Mouse (Mus musculus) liver, postnatal 0 days (tissue): Measurements from ENCODE around the gene Gpn2.

Experiments
- CTCF ChIP-seq: sonication (generic); IDR thresholded peaks from 2 replicates; pipeline ENCODE4 v1.5.1; 2016; ENCODE audit warnings: antibody characterized with exemption, low read depth
- EP300 ChIP-seq: IDR thresholded peaks from 2 replicates; pipeline ENCODE4 v1.6.1; 2016; ENCODE audit warnings: antibody characterized with exemption, low read depth, mild to moderate bottlenecking

GRCm38 (mm10) chr4:133601721-133602218, 17.6 kb downstream of the Gpn2 start, which contains the start of gene Sfn:
- peak; percentile 74 for TF ChIP-seq CTCF
- TF ChIP-seq EP300: no peak
